Mouse (Mus musculus) ES-E14 (cell line): Measurements from ENCODE around the gene Kirrel3. TPM values are rescaled to one million over a fixed set of nuclear protein-coding genes. Genes with fewer than 3 reads are reported as not detected.
A peak's percentile ranks its signal among the peaks of the same experiment; 100 is the strongest.

Source experiments
- DNase-seq: peaks from one replicate; pipeline ENCODE4 v3.0.0-alpha.2; 2013; ENCODE audit warnings: low read depth, low spot score
- H3K27ac ChIP-seq: 2 replicates; pipeline ENCODE4 v1.5.1; 2012; ENCODE audit warnings: low read depth, mild to moderate bottlenecking, low read length, moderate library complexity, mixed read lengths; ENCODE audit not compliant: poor library complexity, insufficient read depth, severe bottlenecking
- H3K36me3 ChIP-seq: 2 replicates; pipeline ENCODE4 v1.6.1; 2012; ENCODE audit warnings: mild to moderate bottlenecking, low read length, moderate library complexity, mixed read lengths; ENCODE audit not compliant: control insufficient read depth, poor library complexity, insufficient read depth, severe bottlenecking
- H3K4me1 ChIP-seq, 2 experiments: fragments of 150-350 bp in 1 of 2; sonication (generic) in 1 of 2; 2 replicates each; pipeline ENCODE4 v1.6.1; 2012; ENCODE audit warnings: low read length in 2 of 2, mild to moderate bottlenecking in 1 of 2, mixed read lengths in 1 of 2; ENCODE audit not compliant: control insufficient read depth in 2 of 2, insufficient read depth in 2 of 2, poor library complexity in 1 of 2
- H3K4me3 ChIP-seq, 2 experiments: fragments of 150-350 bp in 1 of 2; sonication (generic) in 1 of 2; 2 replicates each; pipeline ENCODE4 v1.5.1; 2012; ENCODE audit warnings: low read length in 2 of 2, low read depth in 1 of 2, mild to moderate bottlenecking in 1 of 2, mixed read lengths in 1 of 2; ENCODE audit not compliant: insufficient read depth in 1 of 2, poor library complexity in 1 of 2, severe bottlenecking in 1 of 2
- H3K9ac ChIP-seq: 2 replicates; pipeline ENCODE4 v1.6.1; 2012; ENCODE audit warnings: low read depth, mild to moderate bottlenecking, low read length, mixed read lengths; ENCODE audit not compliant: poor library complexity, insufficient read depth, severe bottlenecking
- H3K9me3 ChIP-seq: fragments of 150-350 bp; sonication (generic); 2 replicates; pipeline ENCODE4 v1.6.1; 2012; ENCODE audit warnings: low read depth, mild to moderate bottlenecking, low read length; ENCODE audit not compliant: control insufficient read depth, insufficient read depth
- CHD2 ChIP-seq: IDR thresholded peaks from 2 replicates; pipeline ENCODE4 v1.6.1; 2014; ENCODE audit warnings: mild to moderate bottlenecking, low read depth, low read length, inconsistent platforms
- HCFC1 ChIP-seq: IDR thresholded peaks from 2 replicates; pipeline ENCODE4 v1.6.1; 2012; ENCODE audit warnings: low read length, inconsistent platforms, borderline replicate concordance; ENCODE audit not compliant: insufficient read depth
- MAFK ChIP-seq: IDR thresholded peaks from 2 replicates; pipeline ENCODE4 v1.6.1; 2014; ENCODE audit warnings: mild to moderate bottlenecking, low read depth, low read length, inconsistent platforms; ENCODE audit not compliant: insufficient read depth
- ZC3H11A ChIP-seq: IDR thresholded peaks from 2 replicates; pipeline ENCODE4 v1.6.1; 2012; ENCODE audit warnings: low read depth, mild to moderate bottlenecking, inconsistent platforms, low read length, borderline replicate concordance
- ZNF384 ChIP-seq: IDR thresholded peaks from 2 replicates; pipeline ENCODE4 v1.6.1; 2012; ENCODE audit warnings: low read depth, low read length, inconsistent platforms
- in situ Hi-C, 2 experiments: fragments of 600-800 bp; cut with MboI; formaldehyde crosslinking; loops; one replicate each; pipeline ENCODE4 v1.15.1; 2025; ENCODE audit warnings: low sequenced_read_pairs in 2 of 2, inconsistent platforms in 1 of 2; ENCODE audit not compliant: unreplicated experiment in 2 of 2
- total RNA-seq: library from RNA; depleted of rRNA; stranded (reverse); fragments of 300-350 nt; gene quantifications from 2 replicates; pipeline ENCODE4 v1.2.3, GENCODE M21; 2012

Gene Kirrel3
- total RNA-seq, 1 experiment = 0.67 TPM

DNA sequence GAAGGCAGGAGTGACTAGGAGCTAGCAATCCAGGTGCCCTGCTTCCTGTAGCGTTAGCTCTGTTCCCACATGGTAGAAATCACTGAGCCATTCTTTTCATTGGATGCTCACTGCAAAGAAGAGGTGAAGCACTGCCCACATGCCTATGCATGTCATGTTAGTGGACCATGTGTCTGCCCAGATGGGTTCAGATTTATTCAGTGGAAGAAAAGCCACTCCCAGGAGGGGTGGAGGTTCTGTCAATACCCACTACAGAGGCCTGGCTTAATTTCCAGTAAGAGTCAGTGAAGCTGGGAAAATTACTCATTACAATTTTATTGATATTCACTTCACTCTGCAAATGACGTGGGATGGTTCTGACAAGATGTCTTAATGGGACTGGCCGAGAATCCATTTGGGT lies 134.2 kb downstream of the Kirrel3 start:
- Histone ChIP-seq H3K4me3 (no peak overlapping the region), H3K36me3 (no peaks in the 10 kb centered on the region), H3K9ac (no peak overlapping the region), H3K27ac (peak overlapping the region; percentile 36; the same call in 1 of the 2 replicates), H3K4me1 (no peaks in the 10 kb centered on the region; a peak in 1 of 4 replicates), H3K9me3 (no peaks in the 10 kb centered on the region)
- in situ Hi-C loops = no loop called here
- DNase-seq = no peak
- no peak for TF ChIP-seq ZC3H11A
- TF ChIP-seq CHD2 = no peak
- no peak for TF ChIP-seq ZNF384
- TF ChIP-seq MAFK = no peak
- no peak for TF ChIP-seq HCFC1

DNA sequence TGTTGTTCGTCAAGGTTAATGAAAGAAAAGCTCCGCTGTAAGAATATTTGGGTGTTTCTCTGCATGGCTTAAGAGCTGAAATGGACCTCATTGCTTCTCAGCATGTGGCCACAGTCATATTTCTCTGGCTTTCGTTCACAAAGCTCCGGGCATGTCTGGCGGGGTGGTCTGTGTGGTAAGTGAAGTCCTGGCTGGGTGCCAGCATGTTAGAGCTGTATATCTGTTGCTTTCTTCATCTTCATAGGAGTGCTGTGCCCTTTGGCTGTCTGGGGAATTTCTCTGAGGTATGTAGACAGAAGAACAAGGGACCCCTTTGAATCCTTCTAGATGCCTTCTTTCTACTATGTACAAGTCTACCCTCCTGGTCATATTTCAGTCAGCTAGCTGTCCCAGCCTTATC lies 137.8 kb downstream of the Kirrel3 start:
- Histone ChIP-seq H3K4me3 (no peak overlapping the region), H3K9ac (no peak overlapping the region), H3K36me3 (no peaks in the 10 kb centered on the region), H3K4me1 (no peaks in the 10 kb centered on the region), H3K27ac (no peak overlapping the region), H3K9me3 (no peaks in the 10 kb centered on the region)
- DNase-seq = no peak
- TF ChIP-seq ZNF384 (no peak), MAFK (no peak), ZC3H11A (no peak), CHD2 (no peak), HCFC1 (no peak)
- in situ Hi-C loops = no loop called here

DNA sequence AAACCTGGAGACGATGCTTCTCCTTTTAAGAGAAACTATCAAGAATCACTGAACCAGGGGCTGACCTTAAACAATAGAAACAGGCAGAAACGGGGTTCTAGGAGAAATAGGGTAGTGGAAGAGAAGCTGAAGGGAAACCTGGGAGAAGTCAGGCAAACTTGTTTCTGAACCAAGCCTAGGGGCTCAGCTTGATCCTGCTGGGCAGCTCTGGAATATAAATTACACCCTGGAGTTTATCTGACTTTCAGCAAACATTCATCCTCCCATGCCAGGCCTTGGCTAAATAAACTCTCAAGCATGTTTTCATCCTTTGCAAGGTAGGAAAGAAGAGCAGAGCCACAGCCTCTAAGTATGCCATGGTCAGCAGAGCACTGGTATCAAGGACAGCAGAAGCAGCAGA lies 138.3 kb downstream of the Kirrel3 start:
- TF ChIP-seq MAFK (no peak), ZNF384 (no peak), CHD2 (no peak), ZC3H11A (no peak)
- H3K36me3 ChIP-seq = no peaks in the 10 kb centered on the region
- in situ Hi-C loops = no loop called here
- no peaks in the 10 kb centered on the region for H3K9me3 ChIP-seq
- H3K9ac ChIP-seq = no peak overlapping the region
- H3K4me3 ChIP-seq = no peak overlapping the region
- no peak for DNase-seq
- H3K4me1 ChIP-seq = no peaks in the 10 kb centered on the region
- H3K27ac ChIP-seq = no peak overlapping the region

DNA sequence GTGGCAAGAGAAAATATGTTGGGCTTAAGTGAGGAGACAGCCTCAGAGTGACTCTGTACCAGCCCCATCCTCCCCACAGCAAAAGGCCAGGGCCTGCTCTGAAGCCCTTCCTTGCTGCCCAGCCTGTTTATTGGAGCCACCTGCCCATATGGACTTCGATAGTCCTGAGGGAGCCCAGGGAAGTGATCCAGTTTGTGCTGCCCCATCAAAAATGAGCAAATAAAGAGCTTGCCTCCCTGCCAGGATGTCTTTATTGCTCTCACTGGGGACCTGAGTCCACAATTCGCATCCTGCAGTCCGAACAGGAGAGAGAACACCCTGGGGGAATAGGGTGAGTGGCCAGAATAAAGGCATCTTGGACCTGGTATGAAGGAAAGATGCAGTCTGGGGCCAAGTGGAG lies 143.1 kb downstream of the Kirrel3 start:
- H3K4me3 ChIP-seq = no peak overlapping the region
- DNase-seq = no peak
- TF ChIP-seq ZC3H11A (no peak), CHD2 (no peak), ZNF384 (no peak), HCFC1 (no peak), MAFK (no peak)
- in situ Hi-C loops = no loop called here
- H3K9ac ChIP-seq = no peak overlapping the region
- H3K36me3 ChIP-seq = no peaks in the 10 kb centered on the region
- no peak overlapping the region for H3K27ac ChIP-seq
- no peaks in the 10 kb centered on the region for H3K4me1 ChIP-seq
- no peaks in the 10 kb centered on the region for H3K9me3 ChIP-seq

DNA sequence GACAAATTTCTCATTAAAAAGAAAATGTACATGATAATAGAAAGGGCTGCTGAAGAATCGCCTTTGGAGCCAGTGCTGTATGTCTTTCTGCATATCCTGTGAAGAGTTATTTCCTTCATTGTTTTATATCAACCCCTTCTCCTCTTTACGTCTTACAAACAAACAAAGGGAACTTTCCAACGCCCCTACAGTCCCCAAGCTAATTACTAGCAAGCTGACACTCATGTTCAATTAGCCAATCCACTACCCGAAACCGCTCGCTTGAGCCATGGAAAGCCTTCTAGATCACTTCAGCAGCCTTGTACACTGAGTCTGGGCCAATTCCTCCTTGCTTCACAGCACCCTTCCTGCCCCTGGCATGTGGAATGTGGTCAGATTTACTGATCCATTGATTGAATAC lies 150.0 kb downstream of the Kirrel3 start:
- in situ Hi-C loops = no loop called here
- no peak overlapping the region for H3K27ac ChIP-seq
- H3K36me3 ChIP-seq = no peaks in the 10 kb centered on the region
- H3K4me1 ChIP-seq = no peaks in the 10 kb centered on the region
- no peaks in the 10 kb centered on the region for H3K9me3 ChIP-seq
- TF ChIP-seq MAFK (no peak), ZNF384 (no peak), ZC3H11A (no peak), CHD2 (no peak), HCFC1 (no peak)
- H3K4me3 ChIP-seq = no peak overlapping the region
- DNase-seq = peak; percentile 20
- no peak overlapping the region for H3K9ac ChIP-seq
